Mouse (Mus musculus): ENCODE results near the gene Bcor. TPM values are rescaled to one million over a fixed set of nuclear protein-coding genes. Genes with fewer than 3 reads are reported as not detected.
A peak's percentile ranks its signal among the peaks of the same experiment; 100 is the strongest.

Gene Bcor
- polyA plus RNA-seq (2014; fragmentation: Nextera tagmentation; extraction: Ambion mirVana), result 26.3 and 27.7 TPM in 2 replicates

DNA sequence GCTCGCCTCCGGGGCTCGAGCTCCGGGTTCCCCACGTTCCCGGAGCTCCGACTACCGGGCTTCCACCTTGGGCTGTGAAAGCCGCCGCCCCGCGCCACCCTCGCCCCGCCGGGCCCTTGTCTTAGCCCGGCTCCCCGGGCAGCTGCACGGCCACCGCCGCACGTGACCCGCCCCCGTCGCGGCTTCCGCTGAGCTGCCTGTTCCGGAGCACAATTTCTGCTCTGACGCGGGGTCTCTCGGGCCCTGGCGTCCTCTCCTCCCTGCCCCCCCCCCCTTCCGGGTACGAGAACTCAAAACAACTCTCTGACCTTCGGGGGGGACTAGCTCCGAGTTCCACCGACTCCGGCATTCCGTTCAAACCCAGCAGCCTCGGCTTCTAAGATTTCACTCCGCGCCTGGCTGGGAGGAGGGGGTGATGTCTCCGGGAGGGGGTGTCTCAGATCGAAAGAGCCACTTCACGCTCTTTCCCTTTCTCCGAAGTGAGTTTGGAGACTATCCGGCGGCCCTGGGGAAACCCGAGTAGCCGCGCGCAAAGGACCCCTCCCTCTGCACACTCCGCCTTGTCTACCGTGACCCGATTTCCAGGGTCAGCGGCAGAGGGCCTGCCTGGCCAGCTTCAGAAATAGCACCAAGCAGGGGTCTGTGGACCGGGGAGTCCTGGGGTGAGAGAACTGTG lies at the start of gene Bcor:
Bcor (minus strand) TSS at position 375 of the 676 bp plus-strand sequence.
- H3K9me3 ChIP-seq (ENCODE audit: control insufficient read depth, low read length), result no peaks in the 10 kb centered on the region
- H3K36me3 ChIP-seq (ENCODE audit: control insufficient read depth, insufficient read depth, low read length), result no peaks in the 10 kb centered on the region
- H3K27me3 ChIP-seq (ENCODE audit: control insufficient read depth, insufficient read depth, low read length), result peaks cover 43% of the 10 kb centered on the region
- peak; percentile 55 for ATAC-seq (ENCODE audit: low FRiP score)
- H3K4me3 ChIP-seq (ENCODE audit: low read depth, low read length), result peak within 1 kb of the TSS; percentile 43
- peak within 1 kb of the TSS; percentile 65 for H3K4me2 ChIP-seq
- 5% methylated on average over 42 of the region's 56 CpGs for WGBS
- H3K4me1 ChIP-seq (ENCODE audit: control insufficient read depth, insufficient read depth, low read length), result peaks cover 14% of the 10 kb centered on the region
- H3K9ac ChIP-seq (ENCODE audit: low read length), result peak within 1 kb of the TSS; percentile 75
- peak; percentile 92 for DNase-seq (ENCODE audit: low spot score, missing footprints)
- H3K27ac ChIP-seq (ENCODE audit: low read depth, low read length), result peak within 1 kb of the TSS; percentile 65

DNA sequence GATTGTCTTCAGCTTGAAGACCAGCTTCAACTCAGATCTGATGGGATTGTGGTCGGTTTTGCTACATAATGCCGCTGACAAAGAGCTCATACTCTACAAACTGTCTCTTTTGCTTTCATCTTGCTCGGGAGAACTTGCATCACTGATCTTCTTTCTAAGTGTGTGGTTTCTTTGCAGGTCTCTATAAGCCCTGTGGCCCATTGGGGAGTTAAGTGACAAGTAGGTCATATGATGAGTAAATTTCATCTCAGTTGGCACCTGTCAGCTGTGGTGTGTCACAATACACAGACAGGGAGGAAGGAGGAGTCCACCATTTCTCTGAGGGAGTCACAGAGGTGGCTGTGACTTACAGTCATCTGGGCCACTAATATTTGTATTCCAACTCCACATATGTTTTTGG lies 42.8 kb upstream of the Bcor start:
- Histone ChIP-seq H3K4me3 (ENCODE audit: low read depth, low read length) (no peak overlapping the region), H3K27ac (ENCODE audit: low read depth, low read length) (no peak overlapping the region), H3K4me2 (no peak overlapping the region), H3K36me3 (ENCODE audit: control insufficient read depth, insufficient read depth, low read length) (no peaks in the 10 kb centered on the region), H3K4me1 (ENCODE audit: control insufficient read depth, insufficient read depth, low read length) (no peaks in the 10 kb centered on the region), H3K27me3 (ENCODE audit: control insufficient read depth, insufficient read depth, low read length) (no peaks in the 10 kb centered on the region), H3K9me3 (ENCODE audit: control insufficient read depth, low read length) (no peaks in the 10 kb centered on the region), H3K9ac (ENCODE audit: low read length) (no peak overlapping the region)
- 84% methylated on average over 3 of the region's 3 CpGs for WGBS
- no peak for ATAC-seq (ENCODE audit: low FRiP score)
- no peak for DNase-seq (ENCODE audit: low spot score, missing footprints)

DNA sequence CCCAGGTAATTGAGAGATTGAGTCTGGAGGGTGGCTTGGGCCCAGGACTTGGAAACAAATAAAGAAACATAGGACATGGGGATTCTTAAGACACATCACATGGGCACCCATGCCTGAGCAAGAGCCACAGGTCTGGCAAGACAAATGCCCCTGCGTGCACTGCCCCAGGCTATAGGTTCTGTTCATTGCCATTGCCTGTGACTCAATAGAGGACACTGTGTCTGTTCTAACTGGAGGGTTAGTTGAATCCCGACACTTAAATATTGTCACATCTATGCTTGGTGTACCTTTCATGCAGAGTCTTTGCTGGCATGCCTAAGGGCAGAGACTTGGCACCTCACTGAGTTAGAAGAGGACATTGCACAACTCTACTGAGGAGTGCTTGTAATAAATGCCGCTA lies 41.0 kb upstream of the Bcor start:
- 92% methylated on average over 3 of the region's 3 CpGs for WGBS
- ATAC-seq (ENCODE audit: low FRiP score), result no peak
- no peaks in the 10 kb centered on the region for H3K36me3 ChIP-seq (ENCODE audit: control insufficient read depth, insufficient read depth, low read length)

DNA sequence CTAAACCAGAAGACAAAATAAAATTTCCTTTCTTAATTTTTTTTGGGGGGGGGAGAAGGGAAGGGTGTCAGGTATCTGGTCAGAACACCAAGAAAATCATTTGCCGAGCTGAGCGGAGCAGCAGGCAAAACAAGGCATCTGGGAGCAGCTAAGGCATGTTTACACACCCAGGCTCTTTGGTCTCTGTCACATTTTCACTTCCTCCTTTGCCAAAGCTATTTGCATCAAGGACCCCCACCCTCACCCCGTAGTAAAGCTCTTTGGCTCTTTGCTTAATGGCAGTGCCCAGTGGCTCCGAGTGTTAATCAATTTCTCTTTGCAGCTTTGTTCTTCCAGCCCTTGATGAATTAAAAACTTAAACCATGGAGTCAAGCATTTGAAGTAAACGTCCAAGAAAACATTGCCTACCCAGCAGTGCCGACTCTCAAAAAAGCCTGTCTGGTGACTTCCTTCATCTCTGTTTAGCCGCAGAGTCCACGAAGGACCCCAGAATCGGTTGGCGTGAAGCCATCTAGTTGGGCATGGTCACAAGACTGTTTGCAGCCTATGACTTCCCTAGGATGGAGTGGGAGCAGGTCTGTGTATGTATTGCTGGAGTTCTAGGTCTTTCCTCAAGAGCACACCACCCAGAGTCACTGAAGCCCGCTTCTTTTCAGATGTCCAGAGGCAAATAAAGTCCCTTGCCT lies 35.2 kb upstream of the Bcor start:
- Histone ChIP-seq H3K4me3 (ENCODE audit: low read depth, low read length) (no peak overlapping the region), H3K4me1 (ENCODE audit: control insufficient read depth, insufficient read depth, low read length) (no peaks in the 10 kb centered on the region), H3K9ac (ENCODE audit: low read length) (no peak overlapping the region), H3K4me2 (no peak overlapping the region), H3K9me3 (ENCODE audit: control insufficient read depth, low read length) (no peaks in the 10 kb centered on the region), H3K27me3 (ENCODE audit: control insufficient read depth, insufficient read depth, low read length) (no peaks in the 10 kb centered on the region), H3K36me3 (ENCODE audit: control insufficient read depth, insufficient read depth, low read length) (no peaks in the 10 kb centered on the region), H3K27ac (ENCODE audit: low read depth, low read length) (no peak overlapping the region)
- no peak for ATAC-seq (ENCODE audit: low FRiP score)
- WGBS, result 78% methylated on average over 11 of the region's 11 CpGs
- DNase-seq (ENCODE audit: low spot score, missing footprints), result no peak

More for the DNA sequence above, 41.0 kb upstream of the Bcor start:
- H3K27ac ChIP-seq (ENCODE audit: low read depth, low read length), result no peak overlapping the region
- no peaks in the 10 kb centered on the region for H3K27me3 ChIP-seq (ENCODE audit: control insufficient read depth, insufficient read depth, low read length)
- H3K4me3 ChIP-seq (ENCODE audit: low read depth, low read length), result no peak overlapping the region
- no peaks in the 10 kb centered on the region for H3K4me1 ChIP-seq (ENCODE audit: control insufficient read depth, insufficient read depth, low read length)
- no peak for DNase-seq (ENCODE audit: low spot score, missing footprints)
- no peaks in the 10 kb centered on the region for H3K9me3 ChIP-seq (ENCODE audit: control insufficient read depth, low read length)
- H3K4me2 ChIP-seq, result no peak overlapping the region
- no peak overlapping the region for H3K9ac ChIP-seq (ENCODE audit: low read length)

DNA sequence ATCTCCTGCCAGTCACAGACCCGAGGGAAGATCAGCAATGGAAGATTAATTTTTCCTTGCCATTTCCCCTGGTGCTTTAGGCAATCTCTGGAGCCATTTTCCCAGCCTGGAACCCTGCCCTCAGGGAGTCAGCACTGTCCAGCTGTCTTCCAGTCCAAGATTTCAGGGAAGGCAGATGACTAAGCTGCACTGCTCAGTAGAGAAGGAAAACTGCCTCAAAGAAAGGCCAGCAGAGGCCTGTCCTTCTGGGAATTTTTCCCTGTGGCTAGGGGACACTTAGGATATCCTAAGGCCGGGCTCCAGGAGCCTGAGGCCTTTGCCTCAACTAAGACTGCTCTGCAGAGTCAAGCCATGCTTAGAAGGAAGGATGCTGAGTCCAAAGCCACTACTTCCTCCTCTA lies 32.2 kb upstream of the Bcor start:
- H3K36me3 ChIP-seq (ENCODE audit: control insufficient read depth, insufficient read depth, low read length), result no peaks in the 10 kb centered on the region
- H3K4me1 ChIP-seq (ENCODE audit: control insufficient read depth, insufficient read depth, low read length), result no peaks in the 10 kb centered on the region
- DNase-seq (ENCODE audit: low spot score, missing footprints) (no peak), ATAC-seq (ENCODE audit: low FRiP score) (no peak)
- no peak overlapping the region for H3K27ac ChIP-seq (ENCODE audit: low read depth, low read length)
- H3K4me3 ChIP-seq (ENCODE audit: low read depth, low read length), result no peak overlapping the region
- no peaks in the 10 kb centered on the region for H3K27me3 ChIP-seq (ENCODE audit: control insufficient read depth, insufficient read depth, low read length)
- WGBS, result 75% methylated on average over 2 of the region's 2 CpGs
- no peak overlapping the region for H3K9ac ChIP-seq (ENCODE audit: low read length)
- H3K4me2 ChIP-seq, result no peak overlapping the region
- H3K9me3 ChIP-seq (ENCODE audit: control insufficient read depth, low read length), result no peaks in the 10 kb centered on the region

DNA sequence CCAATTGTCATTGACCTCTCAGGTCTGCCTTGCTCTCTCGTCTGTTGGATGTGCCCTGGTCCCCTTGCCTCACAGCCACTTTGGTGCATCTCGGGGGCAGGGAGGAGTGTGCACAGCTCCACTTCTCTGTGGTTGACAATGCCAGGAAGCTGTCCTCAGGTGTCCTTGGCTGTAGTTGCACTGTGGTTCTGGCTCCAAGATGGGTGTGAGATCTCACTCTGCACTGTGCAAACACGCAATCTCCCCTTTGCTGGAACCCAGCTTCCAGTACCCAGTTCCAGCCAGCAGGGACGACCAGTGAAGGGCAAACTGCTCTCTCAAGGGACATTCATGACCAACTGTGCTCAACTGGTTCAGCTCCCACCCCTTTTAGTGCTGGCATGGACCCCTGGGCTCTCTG lies 29.4 kb upstream of the Bcor start:
- H3K27ac ChIP-seq (ENCODE audit: low read depth, low read length), result no peak overlapping the region
- no peaks in the 10 kb centered on the region for H3K27me3 ChIP-seq (ENCODE audit: control insufficient read depth, insufficient read depth, low read length)
- H3K36me3 ChIP-seq (ENCODE audit: control insufficient read depth, insufficient read depth, low read length), result no peaks in the 10 kb centered on the region
- ATAC-seq (ENCODE audit: low FRiP score) (no peak), DNase-seq (ENCODE audit: low spot score, missing footprints) (no peak)
- H3K4me1 ChIP-seq (ENCODE audit: control insufficient read depth, insufficient read depth, low read length), result no peaks in the 10 kb centered on the region
- H3K4me2 ChIP-seq, result no peak overlapping the region
- H3K4me3 ChIP-seq (ENCODE audit: low read depth, low read length), result no peak overlapping the region
- H3K9me3 ChIP-seq (ENCODE audit: control insufficient read depth, low read length), result no peaks in the 10 kb centered on the region
- no peak overlapping the region for H3K9ac ChIP-seq (ENCODE audit: low read length)
- WGBS, result 78% methylated on average over 4 of the region's 4 CpGs

DNA sequence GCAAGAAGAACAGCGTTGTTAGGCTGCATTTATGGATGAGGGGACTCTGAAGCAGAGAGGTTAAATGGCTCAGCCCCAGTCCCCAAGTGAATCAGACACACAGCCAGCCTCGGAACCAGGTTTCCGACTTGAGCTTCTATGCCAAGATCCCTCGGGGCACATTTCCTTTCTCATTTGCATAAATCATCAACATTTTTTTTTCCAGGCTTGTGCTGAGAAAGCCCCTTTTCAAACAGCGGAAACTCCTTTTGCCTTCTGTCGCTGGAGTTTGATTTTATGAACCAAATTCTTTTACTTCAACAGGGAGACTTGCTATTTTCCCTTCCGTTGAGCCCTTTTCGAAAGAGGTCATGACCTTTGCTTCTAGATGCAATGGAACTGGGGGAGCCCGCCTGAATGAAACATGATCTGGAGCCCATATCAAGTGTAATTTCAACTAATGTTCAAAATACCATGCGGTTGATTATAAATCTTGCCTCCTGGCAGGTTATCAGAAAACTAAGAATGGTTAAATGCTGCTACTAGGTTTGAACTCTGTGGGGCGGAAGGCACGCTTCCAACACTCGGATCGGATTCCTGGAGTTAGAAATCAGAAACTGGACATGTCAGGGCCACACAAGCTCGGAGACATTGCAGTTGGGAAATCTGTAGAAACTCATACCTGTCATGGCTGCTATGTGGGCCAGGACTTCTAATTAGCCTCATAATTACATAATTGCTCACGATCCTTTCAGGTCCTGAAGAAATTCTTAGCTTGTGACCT lies 15.2 kb upstream of the Bcor start:
- Histone ChIP-seq H3K9ac (ENCODE audit: low read length) (no peak overlapping the region), H3K4me1 (ENCODE audit: control insufficient read depth, insufficient read depth, low read length) (peaks cover 3% of the 10 kb centered on the region; the same call in 1 of the 2 replicates), H3K27ac (ENCODE audit: low read depth, low read length) (no peak overlapping the region), H3K9me3 (ENCODE audit: control insufficient read depth, low read length) (no peaks in the 10 kb centered on the region), H3K4me2 (no peak overlapping the region), H3K27me3 (ENCODE audit: control insufficient read depth, insufficient read depth, low read length) (no peaks in the 10 kb centered on the region), H3K4me3 (ENCODE audit: low read depth, low read length) (no peak overlapping the region), H3K36me3 (ENCODE audit: control insufficient read depth, insufficient read depth, low read length) (no peaks in the 10 kb centered on the region)
- DNase-seq (ENCODE audit: low spot score, missing footprints), result no peak
- no peak for ATAC-seq (ENCODE audit: low FRiP score)
- WGBS, result 64% methylated on average over 16 of the region's 16 CpGs

DNA sequence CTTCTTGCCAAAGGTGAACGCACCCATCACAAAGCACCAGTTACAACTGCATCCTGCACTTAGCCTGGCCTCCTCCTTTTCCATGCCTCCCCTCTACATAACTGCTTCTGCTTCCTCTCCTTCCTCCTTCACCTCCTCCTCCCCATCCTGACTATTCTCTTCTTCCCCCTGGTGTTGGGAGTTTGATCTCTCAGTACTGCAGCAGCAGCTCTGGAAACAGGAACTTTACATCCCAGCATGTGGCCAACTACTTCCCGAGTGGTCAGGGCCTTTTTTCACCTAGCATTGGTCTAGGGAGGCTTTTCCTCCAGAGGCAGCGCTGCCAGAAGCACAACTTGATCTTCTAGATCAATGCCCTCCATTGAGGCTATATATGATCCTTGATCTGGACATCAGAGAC lies 10.0 kb upstream of the Bcor start:
- WGBS, result 45% methylated on average over 3 of the region's 3 CpGs

More for the DNA sequence above, 10.0 kb upstream of the Bcor start:
- no peaks in the 10 kb centered on the region for H3K9me3 ChIP-seq (ENCODE audit: control insufficient read depth, low read length)
- H3K4me1 ChIP-seq (ENCODE audit: control insufficient read depth, insufficient read depth, low read length), result peaks cover 3% of the 10 kb centered on the region; the same call in 1 of the 2 replicates
- DNase-seq (ENCODE audit: low spot score, missing footprints), result no peak
- H3K27ac ChIP-seq (ENCODE audit: low read depth, low read length), result no peak overlapping the region
- H3K9ac ChIP-seq (ENCODE audit: low read length), result no peak overlapping the region
- H3K27me3 ChIP-seq (ENCODE audit: control insufficient read depth, insufficient read depth, low read length), result no peaks in the 10 kb centered on the region
- no peaks in the 10 kb centered on the region for H3K36me3 ChIP-seq (ENCODE audit: control insufficient read depth, insufficient read depth, low read length)
- ATAC-seq (ENCODE audit: low FRiP score), result no peak
- H3K4me2 ChIP-seq, result no peak overlapping the region
- H3K4me3 ChIP-seq (ENCODE audit: low read depth, low read length), result no peak overlapping the region
